Mouse (Mus musculus) neural tube, embryonic 14.5 days (tissue): Measurements from ENCODE around the gene Def6. TPM values are rescaled to one million over a fixed set of nuclear protein-coding genes. Genes with fewer than 3 reads are reported as not detected.
"Not testable (repeated sequence)": the region's sequence is repeated elsewhere in the genome, so short reads cannot be mapped to it uniquely, and the experiment has no call there.

Experiments used
- ATAC-seq: fragments of 200-750 bp; cut with Nextera tagmentation; 2 replicates; pipeline ENCODE4 v1.8.0; 2017; ENCODE audit warnings: low read depth, mild to moderate bottlenecking, moderate TSS enrichment, moderate library complexity
- H3K27ac ChIP-seq: fragments of 300-500 bp; sonication (generic); 2 replicates; pipeline ENCODE4 v1.5.1; 2014; ENCODE audit warnings: low read depth, mild to moderate bottlenecking, control low read depth, low read length, moderate library complexity, mixed read lengths
- H3K27me3 ChIP-seq: fragments of 300-500 bp; sonication (generic); 2 replicates; pipeline ENCODE4 v1.6.1; 2014; ENCODE audit warnings: low read length; ENCODE audit not compliant: control insufficient read depth, insufficient read depth
- H3K36me3 ChIP-seq: fragments of 300-500 bp; sonication (generic); 2 replicates; pipeline ENCODE4 v1.6.1; 2014; ENCODE audit warnings: low read length, mixed read lengths; ENCODE audit not compliant: control insufficient read depth, insufficient read depth
- H3K4me1 ChIP-seq: fragments of 300-500 bp; sonication (generic); 2 replicates; pipeline ENCODE4 v1.6.1; 2014; ENCODE audit warnings: low read length; ENCODE audit not compliant: control insufficient read depth, insufficient read depth
- H3K4me2 ChIP-seq: fragments of 300-500 bp; sonication (generic); 2 replicates; pipeline ENCODE4 v1.6.1; 2014; ENCODE audit warnings: mild to moderate bottlenecking, low read depth, low read length, control low read depth
- H3K4me3 ChIP-seq: fragments of 300-500 bp; sonication (generic); 2 replicates; pipeline ENCODE4 v1.5.1; 2014; ENCODE audit warnings: low read depth, low read length, control low read depth, mixed read lengths
- H3K9ac ChIP-seq: fragments of 300-500 bp; sonication (generic); replicated peaks from 2 replicates; pipeline ENCODE4 v1.6.1; 2014; ENCODE audit warnings: low read depth, mild to moderate bottlenecking, control low read depth, low read length, mixed read lengths
- H3K9me3 ChIP-seq: fragments of 300-500 bp; sonication (generic); 2 replicates; pipeline ENCODE4 v1.6.1; 2016; ENCODE audit warnings: low read length; ENCODE audit not compliant: control insufficient read depth
- WGBS: fragments of 180-500 bp; shearing (Covaris S2); extraction: QIAGEN DNeasy Blood & Tissue Kit; methylation state at CpG from one replicate; pipeline ENCODE4 v1.1.7; 2014; 5-methylcytosine and 5-hydroxymethylcytosine counted together
- polyA plus RNA-seq: library from polyadenylated mRNA; unstranded; fragments of >200 nt; fragmentation: Nextera tagmentation; extraction: Ambion mirVana; gene quantifications from 2 replicates; pipeline ENCODE4 v1.2.1, GENCODE M21; 2014

Gene Def6
- polyA plus RNA-seq, 1 experiment from 2014 or later = 5.0 TPM

DNA sequence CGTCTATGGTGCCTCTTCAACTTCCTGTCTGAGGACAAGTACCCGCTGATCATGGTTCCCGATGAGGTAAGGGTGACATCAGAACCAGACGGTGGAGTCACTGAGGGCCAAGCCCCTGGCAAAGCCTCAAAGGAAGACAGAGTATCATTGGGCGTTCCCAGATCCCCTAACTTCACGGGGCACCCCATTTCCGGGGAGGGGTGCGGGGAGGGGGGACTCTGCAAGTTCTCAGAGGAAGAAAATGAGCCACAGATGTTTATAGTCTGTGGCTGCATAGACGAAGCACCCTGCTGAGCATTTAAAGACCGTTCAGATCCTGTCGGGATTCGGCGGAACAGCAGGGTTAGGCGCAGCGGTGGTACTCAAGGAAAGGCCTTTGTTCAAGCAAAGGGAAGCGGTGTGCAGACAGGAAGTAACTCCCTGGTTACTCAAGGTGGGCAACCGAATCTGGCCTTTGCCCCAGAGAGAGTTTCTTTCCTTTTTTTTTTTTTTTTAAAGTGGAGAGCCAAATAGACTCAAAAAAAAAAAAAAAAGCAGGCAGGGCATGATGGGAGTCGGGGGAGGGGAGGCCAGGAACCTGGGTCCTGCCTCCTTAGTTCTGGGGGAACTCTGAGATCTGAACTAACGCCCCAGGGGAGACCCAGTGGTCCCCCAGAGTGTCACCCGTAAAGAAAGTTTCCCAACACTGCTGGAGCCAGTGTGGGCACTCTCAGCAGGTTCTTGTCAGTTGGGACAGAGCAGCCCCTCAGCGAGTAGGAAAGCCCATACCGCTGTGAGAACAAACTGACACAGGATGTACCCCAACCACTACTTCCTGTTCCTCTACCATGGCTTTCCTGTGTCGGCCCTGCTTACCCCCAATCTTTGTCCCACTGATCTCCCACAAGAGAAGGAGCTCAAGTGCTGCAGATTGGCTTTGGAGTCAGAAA lies 10.4 kb downstream of the Def6 start:
- Histone ChIP-seq H3K9ac (0 out of 2 replicates have a peak overlapping the region, but pooled peaks have one; percentile 8), H3K4me3 (no peak overlapping the region), H3K4me2 (0 out of 2 replicates have a peak overlapping the region, but pooled peaks have one; percentile 2), H3K27ac (0 out of 2 replicates have a peak overlapping the region, but pooled peaks have one; percentile 7), H3K9me3 (no peaks in the 10 kb centered on the region), H3K27me3 (no peaks in the 10 kb centered on the region), H3K36me3 (no peaks in the 10 kb centered on the region), H3K4me1 (peaks cover 2% of the 10 kb centered on the region)
- ATAC-seq = no peak
- 23% methylated on average over 23 of the region's 23 CpGs for WGBS

DNA sequence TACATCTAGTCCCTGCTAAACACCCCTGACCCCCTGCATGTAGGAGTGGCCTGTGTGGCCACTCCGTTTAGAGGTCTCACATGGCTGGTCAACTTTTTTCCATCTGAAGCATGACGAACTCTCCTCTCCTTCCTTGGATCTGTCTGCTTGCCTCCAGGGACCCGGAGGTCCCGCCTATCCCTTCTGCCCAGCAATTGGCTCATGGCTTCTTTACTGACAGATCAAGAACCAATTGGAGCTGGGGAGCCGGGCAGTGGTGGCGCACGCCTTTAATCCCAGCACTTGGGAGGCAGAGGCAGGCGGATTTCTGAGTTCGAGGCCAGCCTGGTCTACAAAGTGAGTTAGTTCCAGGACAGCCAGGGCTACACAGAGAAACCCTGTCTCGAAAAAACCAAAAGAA lies 14.9 kb downstream of the Def6 start:
- 94% methylated on average over 10 of the region's 10 CpGs for WGBS
- H3K27ac ChIP-seq, H3K9ac ChIP-seq, H3K36me3 ChIP-seq, H3K4me2 ChIP-seq, H3K27me3 ChIP-seq, ATAC-seq, H3K4me3 ChIP-seq, H3K9me3 ChIP-seq: not testable (repeated sequence)
- H3K4me1 ChIP-seq = peaks cover 13% of the 10 kb centered on the region

- ATAC-seq = peak; percentile 80
- Histone ChIP-seq H3K9ac (peak overlapping the region; percentile 81), H3K27me3 (no peaks in the 10 kb centered on the region), H3K9me3 (no peaks in the 10 kb centered on the region), H3K27ac (peak overlapping the region; percentile 82), H3K4me2 (peak overlapping the region; percentile 92), H3K36me3 (no peaks in the 10 kb centered on the region), H3K4me3 (peak overlapping the region; percentile 49), H3K4me1 (peaks cover 13% of the 10 kb centered on the region)
- WGBS = 1% methylated on average over 46 of the region's 46 CpGs
Observed at GRCm38 (mm10) chr17:28223561-28224391, 16.2 kb downstream of the Def6 start.

- no peak overlapping the region for H3K9ac ChIP-seq
- H3K27me3 ChIP-seq = no peaks in the 10 kb centered on the region
- H3K4me3 ChIP-seq = no peak overlapping the region
- WGBS = 90% methylated on average over 10 of the region's 10 CpGs
- no peak for ATAC-seq
- H3K9me3 ChIP-seq = no peaks in the 10 kb centered on the region
- no peaks in the 10 kb centered on the region for H3K36me3 ChIP-seq
- peaks cover 13% of the 10 kb centered on the region for H3K4me1 ChIP-seq
- H3K4me2 ChIP-seq = no peak overlapping the region
- H3K27ac ChIP-seq = no peak overlapping the region
Observed at GRCm38 (mm10) chr17:28224615-28225014, 17.0 kb downstream of the Def6 start.

DNA sequence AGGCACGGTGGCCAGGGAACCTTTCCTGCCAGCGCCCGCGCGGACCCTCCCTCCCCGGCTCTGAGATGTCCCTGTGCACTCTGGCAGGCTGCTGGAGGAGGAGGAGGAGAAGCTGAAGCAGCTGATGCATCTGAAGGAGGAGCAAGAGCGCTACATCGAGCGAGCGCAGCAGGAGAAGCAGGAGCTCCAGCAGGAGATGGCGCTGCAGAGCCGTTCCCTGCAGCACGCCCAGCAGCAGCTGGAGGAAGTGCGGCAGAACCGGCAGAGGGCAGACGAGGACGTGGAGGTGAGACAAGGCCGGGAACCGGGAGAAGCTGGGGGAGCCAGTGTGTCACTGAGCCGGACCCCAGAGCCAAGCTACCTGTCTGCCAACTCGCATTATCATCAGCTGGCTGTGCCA lies 18.4 kb downstream of the Def6 start:
- H3K4me2 ChIP-seq = peak overlapping the region; percentile 51
- peak overlapping the region; percentile 24 for H3K4me3 ChIP-seq
- H3K27me3 ChIP-seq = no peaks in the 10 kb centered on the region
- H3K36me3 ChIP-seq = no peaks in the 10 kb centered on the region
- peak overlapping the region; percentile 39; the same call in 1 of the 2 replicates for H3K9ac ChIP-seq
- no peaks in the 10 kb centered on the region for H3K9me3 ChIP-seq
- peak overlapping the region; percentile 62; the same call in 1 of the 2 replicates for H3K27ac ChIP-seq
- ATAC-seq = peak; percentile 66; the same call in 1 of the 2 replicates
- WGBS = 2% methylated on average over 21 of the region's 21 CpGs
- H3K4me1 ChIP-seq = peaks cover 13% of the 10 kb centered on the region

DNA sequence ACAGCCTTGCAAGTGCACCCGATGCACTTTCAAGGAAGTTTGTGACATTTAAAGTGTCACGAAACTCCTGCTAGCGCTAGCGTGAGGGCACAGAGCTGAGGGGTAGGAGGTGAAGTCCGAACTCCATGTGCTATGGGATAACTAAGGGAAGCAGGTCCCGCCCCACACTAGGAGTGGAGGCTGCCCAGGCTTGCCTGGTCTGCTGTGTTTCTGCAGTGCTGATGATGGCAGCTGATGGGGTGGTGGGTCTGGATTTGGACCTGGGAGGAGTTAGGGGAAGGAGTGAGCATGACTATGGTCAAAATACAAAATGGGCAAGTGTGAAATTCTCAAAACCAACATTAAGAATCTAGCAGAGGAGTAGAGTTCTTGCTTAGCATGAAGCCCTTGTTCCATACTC lies 22.9 kb downstream of the Def6 start:
- no peak overlapping the region for H3K4me3 ChIP-seq
- no peaks in the 10 kb centered on the region for H3K27me3 ChIP-seq
- H3K9me3 ChIP-seq = no peaks in the 10 kb centered on the region
- no peak overlapping the region for H3K27ac ChIP-seq
- WGBS = 88% methylated on average over 6 of the region's 6 CpGs
- no peaks in the 10 kb centered on the region for H3K36me3 ChIP-seq
- no peak for ATAC-seq
- H3K4me2 ChIP-seq = no peak overlapping the region
- peaks cover 12% of the 10 kb centered on the region for H3K4me1 ChIP-seq
- H3K9ac ChIP-seq = no peak overlapping the region

- H3K36me3 ChIP-seq = no peaks in the 10 kb centered on the region
- no peak for ATAC-seq
- H3K4me2 ChIP-seq = no peak overlapping the region
- peaks cover 7% of the 10 kb centered on the region for H3K4me1 ChIP-seq
- 85% methylated on average over 18 of the region's 18 CpGs for WGBS
- no peak overlapping the region for H3K27ac ChIP-seq
- H3K9me3 ChIP-seq = no peaks in the 10 kb centered on the region
- no peak overlapping the region for H3K4me3 ChIP-seq
- H3K9ac ChIP-seq = no peak overlapping the region
- H3K27me3 ChIP-seq = no peaks in the 10 kb centered on the region
Observed at GRCm38 (mm10) chr17:28231026-28231736, 23.6 kb downstream of the Def6 start.

GRCm38 (mm10) chr17:28232475-28233060 lies 25.0 kb downstream of the Def6 start, which contains the start of gene Ppard:
Ppard (plus strand) TSS chr17:28232700.
- peak; percentile 89 for ATAC-seq
- Histone ChIP-seq H3K4me1 (peaks cover 6% of the 10 kb centered on the region; the same call in 1 of the 2 replicates), H3K9me3 (no peaks in the 10 kb centered on the region), H3K36me3 (no peaks in the 10 kb centered on the region), H3K27me3 (no peaks in the 10 kb centered on the region), H3K4me2 (peak within 1 kb of the TSS; percentile 76), H3K4me3 (peak within 1 kb of the TSS; percentile 59), H3K9ac (peak within 1 kb of the TSS; percentile 80), H3K27ac (peak within 1 kb of the TSS; percentile 52)
- under 1% methylated on average over 42 of the region's 57 CpGs for WGBS
